Mouse (Mus musculus) CH12.LX (cell line): ENCODE results near the gene Ntrk2. TPM values are rescaled to one million over a fixed set of nuclear protein-coding genes. Genes with fewer than 3 reads are reported as not detected.

ENCODE experiments used
- DNase-seq: peaks from one replicate; pipeline ENCODE4 v3.0.0-alpha.2; 2013; ENCODE audit errors: extremely low read depth
- H3K27ac ChIP-seq: 2 replicates; pipeline ENCODE4 v1.5.1; 2012; ENCODE audit warnings: low read depth, mild to moderate bottlenecking, control low read depth, moderate library complexity; ENCODE audit not compliant: insufficient read depth
- H3K27me3 ChIP-seq: replicated peaks from 2 replicates; pipeline ENCODE3; 2012; ENCODE audit warnings: inconsistent platforms
- H3K36me3 ChIP-seq, 2 experiments: replicated peaks in 1 of 2; 2 replicates each; pipeline versions ENCODE3 to v1.6.1; 2012; ENCODE audit warnings: inconsistent platforms in 1 of 2, low read length in 1 of 2, mild to moderate bottlenecking in 1 of 2, mixed read lengths in 1 of 2, moderate library complexity in 1 of 2; ENCODE audit not compliant: control insufficient read depth in 1 of 2, insufficient read depth in 1 of 2
- H3K4me1 ChIP-seq, 2 experiments: 2 replicates each; pipeline ENCODE4 v1.6.1; 2012; ENCODE audit warnings: inconsistent platforms in 1 of 2, moderate library complexity in 1 of 2; ENCODE audit not compliant: insufficient read depth in 2 of 2, control insufficient read depth in 1 of 2
- H3K4me2 ChIP-seq: 2 replicates; pipeline ENCODE4 v1.6.1; 2012; ENCODE audit warnings: low read depth, mild to moderate bottlenecking, control low read depth; ENCODE audit not compliant: poor library complexity, insufficient read depth, severe bottlenecking
- H3K4me3 ChIP-seq, 3 experiments: fragments of 150-350 bp in 1 of 3; sonication (generic) in 1 of 3; replicated peaks in 1 of 3; 2 replicates each; pipeline versions ENCODE3 to v1.5.1; 2011 to 2012; ENCODE audit warnings: low read depth in 2 of 3, low read length in 2 of 3, mild to moderate bottlenecking in 2 of 3, moderate library complexity in 2 of 3, control low read depth in 1 of 3, improper control_type of control experiment in 1 of 3, inconsistent platforms in 1 of 3, mixed read lengths in 1 of 3; ENCODE audit not compliant: poor library complexity in 1 of 3
- H3K79me2 ChIP-seq: replicated peaks from 2 replicates; pipeline ENCODE4 v1.6.1; 2012; ENCODE audit warnings: mild to moderate bottlenecking, moderate library complexity; ENCODE audit not compliant: control insufficient read depth, poor library complexity, insufficient read depth, severe bottlenecking; ENCODE audit errors: extremely low read depth
- H3K9ac ChIP-seq: 2 replicates; pipeline ENCODE4 v1.6.1; 2012; ENCODE audit warnings: low read depth, mild to moderate bottlenecking, control low read depth, moderate library complexity; ENCODE audit not compliant: insufficient read depth
- H3K9me3 ChIP-seq: replicated peaks from 2 replicates; pipeline ENCODE3; 2012; ENCODE audit warnings: low read length, inconsistent platforms, mixed read lengths
- BHLHE40 ChIP-seq: IDR thresholded peaks from 2 replicates; pipeline ENCODE4 v1.6.1; 2011; ENCODE audit warnings: mild to moderate bottlenecking, low read depth, low read length, improper control_type of control experiment
- CHD1 ChIP-seq: IDR thresholded peaks from 2 replicates; pipeline ENCODE4 v1.6.1; 2012; ENCODE audit warnings: low read depth, low read length, improper control_type of control experiment, inconsistent platforms
- E2F4 ChIP-seq: IDR thresholded peaks from 2 replicates; pipeline ENCODE4 v1.6.1; 2011; ENCODE audit warnings: low read depth, low read length, improper control_type of control experiment; ENCODE audit not compliant: insufficient replicate concordance
- ELF1 ChIP-seq: IDR thresholded peaks from 2 replicates; pipeline ENCODE4 v1.6.1; 2014; ENCODE audit warnings: low read depth, mild to moderate bottlenecking, inconsistent platforms, low read length, improper control_type of control experiment
- EP300 ChIP-seq: IDR thresholded peaks from 2 replicates; pipeline ENCODE4 v1.6.1; 2011; ENCODE audit warnings: low read length, improper control_type of control experiment
- JUN ChIP-seq: IDR thresholded peaks from 2 replicates; pipeline ENCODE4 v1.6.1; 2011; ENCODE audit warnings: low read depth, mild to moderate bottlenecking, low read length, improper control_type of control experiment, moderate library complexity; ENCODE audit not compliant: insufficient read depth
- MAX ChIP-seq: IDR thresholded peaks from 2 replicates; pipeline ENCODE4 v1.6.1; 2011; ENCODE audit warnings: low read length, improper control_type of control experiment
- MEF2A ChIP-seq: IDR thresholded peaks from 2 replicates; pipeline ENCODE4 v1.6.1; 2014; ENCODE audit warnings: low read depth, mild to moderate bottlenecking, inconsistent platforms, low read length, improper control_type of control experiment, borderline replicate concordance
- MXI1 ChIP-seq: IDR thresholded peaks from 2 replicates; pipeline ENCODE4 v1.6.1; 2011; ENCODE audit warnings: mild to moderate bottlenecking, low read depth, low read length, improper control_type of control experiment
- NRF1 ChIP-seq: IDR thresholded peaks from 2 replicates; pipeline ENCODE4 v1.6.1; 2014; ENCODE audit warnings: low read depth, mild to moderate bottlenecking, inconsistent platforms, low read length, improper control_type of control experiment, moderate library complexity
- POLR2A ChIP-seq: IDR thresholded peaks from 2 replicates; pipeline ENCODE4 v1.6.1; 2011; ENCODE audit warnings: low read depth, mild to moderate bottlenecking, improper control_type of control experiment, low read length
- USF1 ChIP-seq: IDR thresholded peaks from 2 replicates; pipeline ENCODE4 v1.6.1; 2014; ENCODE audit warnings: low read depth, mild to moderate bottlenecking, inconsistent platforms, low read length, improper control_type of control experiment
- ZC3H11A ChIP-seq: IDR thresholded peaks from 2 replicates; pipeline ENCODE4 v1.6.1; 2012; ENCODE audit warnings: low read depth, mild to moderate bottlenecking, inconsistent platforms, low read length, improper control_type of control experiment
- ZKSCAN1 ChIP-seq: IDR thresholded peaks from 2 replicates; pipeline ENCODE4 v1.6.1; 2012; ENCODE audit warnings: low read depth, inconsistent platforms, low read length, improper control_type of control experiment, borderline replicate concordance
- ZMIZ1 ChIP-seq: IDR thresholded peaks from 2 replicates; pipeline ENCODE4 v1.6.1; 2012; ENCODE audit warnings: low read depth, mild to moderate bottlenecking, inconsistent platforms, low read length, improper control_type of control experiment
- dilution Hi-C: fragments of 300-500 bp; cut with MboI; formaldehyde crosslinking; loops from 2 replicates; pipeline ENCODE4 v1.14.3; 2020; ENCODE audit warnings: low sequenced_read_pairs; ENCODE audit not compliant: extremely low pct_unique_long_range_greater_than_20kb, extremely low pct_ligation_motif_present
- in situ Hi-C: fragments of 300-500 bp; cut with MboI; formaldehyde crosslinking; loops from 3 replicates; pipeline ENCODE4 v1.14.3; 2019; ENCODE audit warnings: low sequenced_read_pairs, low pct_ligation_motif_present, low pct_unique_long_range_greater_than_20kb, mixed read lengths
- polyA plus RNA-seq: library from polyadenylated mRNA; unstranded; fragments of >175 nt; gene quantifications from 2 replicates; pipeline ENCODE4 v1.2.1, GENCODE M21; 2012; ENCODE audit warnings: low read depth; ENCODE audit not compliant: insufficient read length
- total RNA-seq, 2 experiments: library from RNA; depleted of rRNA; stranded (reverse); fragments of 300-350 nt in 1 of 2; fragments of >200 nt in 1 of 2; gene quantifications; 2 replicates each; pipeline ENCODE4 v1.2.3; 2012 to 2014

Gene Ntrk2
- total and polyA plus RNA-seq, 3 experiments = not detected

GRCm38 (mm10) chr13:59180781-59181180 is 374.4 kb downstream of the Ntrk2 start:
- Histone ChIP-seq H3K9ac (no peak overlapping the region), H3K4me1 (no peaks in the 10 kb centered on the region), H3K9me3 (peaks cover 63% of the 10 kb centered on the region), H3K36me3 (no peaks in the 10 kb centered on the region), H3K4me3 (no peak overlapping the region), H3K27me3 (no peaks in the 10 kb centered on the region), H3K27ac (no peak overlapping the region), H3K4me2 (no peak overlapping the region), H3K79me2 (no peaks in the 10 kb centered on the region)
- dilution Hi-C loops = no loop called here
- DNase-seq = no peak
- no peak for TF ChIP-seq POLR2A
- no peak for TF ChIP-seq MXI1
- no peak for TF ChIP-seq ZMIZ1
- no peak for TF ChIP-seq MAX
- no peak for TF ChIP-seq BHLHE40
- TF ChIP-seq CHD1 = no peak
- TF ChIP-seq JUN = no peak
- no peak for TF ChIP-seq USF1
- TF ChIP-seq ELF1 = no peak
- in situ Hi-C loops = no loop called here

DNA sequence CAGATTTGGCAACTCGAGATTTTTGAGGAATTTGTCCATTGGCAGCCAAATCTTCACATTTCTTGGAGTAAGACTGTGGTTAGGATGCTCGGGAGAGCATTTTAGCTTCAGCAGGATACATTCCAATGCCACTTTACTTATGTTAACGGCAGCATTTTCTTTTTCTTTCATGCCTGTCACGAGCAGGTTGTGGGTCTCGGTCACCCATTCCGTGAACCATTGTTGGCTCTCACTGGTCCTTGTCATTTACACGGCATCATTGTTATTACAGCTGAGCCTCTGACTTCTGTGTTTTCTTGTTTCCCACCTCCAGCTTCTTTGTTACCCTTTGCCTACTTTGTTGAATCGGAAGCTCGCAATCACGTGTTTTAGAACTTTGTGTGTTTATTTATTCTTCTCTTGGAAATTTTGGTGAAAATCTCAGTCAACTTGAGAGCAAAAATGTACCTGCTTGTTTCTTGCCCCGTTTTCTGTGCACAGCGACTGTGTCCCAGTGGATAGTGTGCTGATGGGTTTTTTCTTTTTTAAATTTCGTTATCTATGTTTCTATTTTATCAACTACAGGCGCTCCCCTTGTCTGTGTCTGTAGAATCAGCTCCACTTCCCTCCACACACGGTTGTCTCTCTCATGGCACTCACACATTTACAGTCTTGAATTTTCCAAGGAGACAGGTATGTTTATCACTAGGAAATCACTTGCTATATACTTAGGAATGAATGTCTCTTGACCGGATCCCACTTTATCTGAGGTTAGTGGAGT is 375.0 kb downstream of the Ntrk2 start:
- Histone ChIP-seq H3K4me2 (no peak overlapping the region), H3K9me3 (peaks cover 61% of the 10 kb centered on the region), H3K27ac (no peak overlapping the region), H3K27me3 (no peaks in the 10 kb centered on the region), H3K36me3 (no peaks in the 10 kb centered on the region), H3K4me3 (no peak overlapping the region), H3K79me2 (no peaks in the 10 kb centered on the region), H3K4me1 (no peaks in the 10 kb centered on the region), H3K9ac (no peak overlapping the region)
- in situ Hi-C loops = no loop called here
- no peak for DNase-seq
- dilution Hi-C loops = no loop called here
- TF ChIP-seq EP300 = no peak
- no peak for TF ChIP-seq E2F4
- TF ChIP-seq NRF1 = no peak
- TF ChIP-seq ZC3H11A = no peak
- no peak for TF ChIP-seq MEF2A
- no peak for TF ChIP-seq ZKSCAN1
